Mouse (Mus musculus): ENCODE data around the gene Txlna. TPM values are rescaled to one million over a fixed set of nuclear protein-coding genes. Genes with fewer than 3 reads are reported as not detected.

The Txlna gene
- polyA plus RNA-seq, 1 experiment = 40.0 TPM

DNA sequence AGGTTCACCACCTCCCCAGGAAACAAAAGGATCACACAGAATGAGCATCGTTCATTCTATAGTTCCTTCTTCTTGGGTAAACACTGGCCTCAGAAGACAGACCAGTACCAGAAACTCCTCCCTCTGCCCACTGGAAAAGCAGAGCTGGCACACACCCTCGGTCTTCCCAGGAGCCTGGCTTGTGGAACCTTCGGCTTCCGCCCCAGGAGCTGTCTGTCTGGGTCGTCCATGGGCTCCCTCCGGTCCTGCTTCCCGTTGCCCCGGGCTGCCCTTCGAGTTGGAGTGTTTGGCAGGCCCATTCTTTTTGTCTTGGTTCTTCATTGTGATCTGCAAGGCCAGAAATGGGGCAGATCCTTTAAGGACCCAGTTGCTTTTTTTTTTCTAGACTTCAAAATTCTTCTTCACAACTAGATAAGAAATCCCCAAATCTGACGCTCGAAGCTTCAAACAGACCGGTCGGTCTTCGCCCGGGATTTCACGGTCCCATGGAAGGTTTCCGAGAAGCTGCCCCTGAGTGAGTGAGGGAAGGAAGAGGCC lies 696 bp downstream of the Txlna start:
- Histone ChIP-seq H3K27ac (ENCODE audit: insufficient read depth, low read length) (peak overlapping the region; percentile 75), H3K27me3 (ENCODE audit: control insufficient read depth, insufficient read depth, low read length) (no peaks in the 10 kb centered on the region), H3K4me3 (replicated peaks; ENCODE audit: insufficient read depth, low read depth, low read length) (peak overlapping the region; percentile 88), H3K4me1 (ENCODE audit: control insufficient read depth, insufficient read depth, low read length) (peaks cover 12% of the 10 kb centered on the region)
- TF ChIP-seq CTCF (IDR thresholded peaks at IDR 0.05; ENCODE audit: borderline replicate concordance, insufficient read depth, low read depth, low read length) (no peak), POLR2A (IDR thresholded peaks at IDR 0.05; ENCODE audit: borderline replicate concordance, insufficient read depth, low read length) (no peak)
- DNase-seq = peak; percentile 72 to 73
- WGBS = under 1% methylated on average over 17 of the region's 17 CpGs

DNA sequence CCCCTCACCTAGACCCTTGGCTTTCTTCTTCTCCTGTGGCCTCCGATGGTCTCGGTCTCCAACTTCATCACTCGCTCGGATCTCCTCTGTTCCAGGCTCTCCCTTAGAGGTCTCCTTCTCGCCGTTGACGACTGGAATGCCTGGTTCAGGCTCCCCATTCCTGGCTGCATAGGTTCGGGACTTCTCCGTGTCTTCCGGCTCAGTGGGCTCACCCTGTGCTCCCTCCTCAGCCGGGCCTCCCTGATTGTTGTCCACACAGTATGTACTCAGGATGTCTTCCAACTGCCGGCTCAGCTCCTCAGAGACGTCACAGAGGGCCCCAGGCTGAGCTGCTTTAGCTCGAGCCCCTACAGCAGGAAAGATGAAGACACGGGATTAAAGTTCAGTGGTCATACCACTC lies 1.6 kb downstream of the Txlna start:
- WGBS = 39% methylated on average over 15 of the region's 15 CpGs
- peak in 1 of 2 experiments; percentile 22 for DNase-seq
- peak overlapping the region; percentile 34 for H3K27ac ChIP-seq (ENCODE audit: insufficient read depth, low read length)
- H3K27me3 ChIP-seq (ENCODE audit: control insufficient read depth, insufficient read depth, low read length) = no peaks in the 10 kb centered on the region
- peaks cover 12% of the 10 kb centered on the region for H3K4me1 ChIP-seq (ENCODE audit: control insufficient read depth, insufficient read depth, low read length)
- TF ChIP-seq POLR2A (IDR thresholded peaks at IDR 0.05; ENCODE audit: borderline replicate concordance, insufficient read depth, low read length) (no peak), CTCF (IDR thresholded peaks at IDR 0.05; ENCODE audit: borderline replicate concordance, insufficient read depth, low read depth, low read length) (no peak)
- peak overlapping the region; percentile 88 for H3K4me3 ChIP-seq (replicated peaks; ENCODE audit: insufficient read depth, low read depth, low read length)

DNA sequence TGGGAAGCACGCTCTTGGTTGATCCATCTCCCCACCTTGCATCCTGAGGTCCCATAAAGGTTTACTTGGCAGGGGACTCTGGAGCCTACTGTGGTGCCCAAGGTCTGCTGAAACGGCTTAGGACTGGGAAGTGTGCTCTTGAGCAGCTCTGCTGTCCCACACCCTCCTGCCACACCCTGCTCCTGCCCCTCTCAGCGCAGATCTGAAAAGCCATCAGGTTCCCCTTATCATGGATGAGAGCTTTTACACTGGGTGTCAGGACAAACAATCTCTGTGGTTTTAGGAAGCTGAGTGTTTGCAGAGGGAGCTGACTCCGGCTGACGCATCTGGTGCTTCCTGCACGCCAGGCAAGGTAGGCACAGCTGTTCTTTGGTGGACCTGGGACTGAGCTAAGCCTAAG lies 7.0 kb downstream of the Txlna start:
- H3K27me3 ChIP-seq (ENCODE audit: control insufficient read depth, insufficient read depth, low read length) = no peaks in the 10 kb centered on the region
- no peak overlapping the region for H3K4me3 ChIP-seq (replicated peaks; ENCODE audit: insufficient read depth, low read depth, low read length)
- WGBS = 91% methylated on average over 6 of the region's 6 CpGs
- no peak for DNase-seq
- no peak for TF ChIP-seq POLR2A (IDR thresholded peaks at IDR 0.05; ENCODE audit: borderline replicate concordance, insufficient read depth, low read length)
- no peak for TF ChIP-seq CTCF (IDR thresholded peaks at IDR 0.05; ENCODE audit: borderline replicate concordance, insufficient read depth, low read depth, low read length)
- no peak overlapping the region for H3K27ac ChIP-seq (ENCODE audit: insufficient read depth, low read length)
- H3K4me1 ChIP-seq (ENCODE audit: control insufficient read depth, insufficient read depth, low read length) = peaks cover 17% of the 10 kb centered on the region; the same call in 1 of the 2 replicates

DNA sequence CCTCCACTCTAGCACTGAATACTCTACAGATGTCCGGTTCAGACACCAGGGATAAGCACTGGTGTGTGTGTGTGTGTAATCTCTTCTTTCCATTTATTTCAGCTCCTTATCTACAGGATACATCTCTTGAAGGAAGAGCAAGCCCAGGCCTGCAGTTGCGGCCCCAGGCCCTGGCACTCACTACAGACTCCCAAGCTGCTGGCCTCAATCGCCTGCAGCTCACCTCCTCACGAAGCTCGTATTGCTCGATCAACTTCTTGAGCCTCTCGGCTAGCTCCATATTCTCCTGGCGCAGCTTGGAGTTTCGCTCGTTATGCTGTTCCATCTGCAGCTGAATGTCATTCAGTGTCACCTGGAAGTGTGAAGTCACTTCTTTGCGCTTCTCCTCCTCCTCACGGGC lies 9.0 kb downstream of the Txlna start:
- peaks cover 10% of the 10 kb centered on the region; the same call in 1 of the 2 replicates for H3K4me1 ChIP-seq (ENCODE audit: control insufficient read depth, insufficient read depth, low read length)
- H3K27ac ChIP-seq (ENCODE audit: insufficient read depth, low read length) = no peak overlapping the region
- no peak overlapping the region for H3K4me3 ChIP-seq (replicated peaks; ENCODE audit: insufficient read depth, low read depth, low read length)
- no peaks in the 10 kb centered on the region for H3K27me3 ChIP-seq (ENCODE audit: control insufficient read depth, insufficient read depth, low read length)
- DNase-seq = no peak
- 88% methylated on average over 12 of the region's 12 CpGs for WGBS
- TF ChIP-seq CTCF (IDR thresholded peaks at IDR 0.05; ENCODE audit: borderline replicate concordance, insufficient read depth, low read depth, low read length) (no peak), POLR2A (IDR thresholded peaks at IDR 0.05; ENCODE audit: borderline replicate concordance, insufficient read depth, low read length) (no peak)

DNA sequence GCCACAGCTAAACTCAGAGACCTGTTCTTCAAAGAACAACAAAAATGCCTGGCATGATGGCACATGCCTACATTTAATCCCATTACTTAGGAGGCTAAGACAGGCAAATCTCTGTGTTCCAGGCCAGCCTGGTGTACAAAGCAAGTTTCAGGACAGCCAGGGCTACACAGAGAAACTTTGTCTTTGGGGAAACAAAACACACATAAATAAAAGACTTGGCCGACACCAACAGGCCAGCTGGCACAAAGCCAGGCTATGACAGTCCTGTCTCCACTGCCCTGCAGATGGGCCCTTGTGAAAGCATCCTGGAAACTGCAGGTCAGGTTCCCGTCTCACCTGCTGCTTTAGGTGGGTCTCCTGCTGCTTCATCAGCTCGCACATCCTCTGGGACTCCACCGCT lies 9.9 kb downstream of the Txlna start:
- TF ChIP-seq CTCF (IDR thresholded peaks at IDR 0.05; ENCODE audit: borderline replicate concordance, insufficient read depth, low read depth, low read length) (no peak), POLR2A (IDR thresholded peaks at IDR 0.05; ENCODE audit: borderline replicate concordance, insufficient read depth, low read length) (no peak)
- peak overlapping the region; percentile 20; the same call in 1 of the 2 replicates for H3K27ac ChIP-seq (ENCODE audit: insufficient read depth, low read length)
- no peak overlapping the region for H3K4me3 ChIP-seq (replicated peaks; ENCODE audit: insufficient read depth, low read depth, low read length)
- H3K4me1 ChIP-seq (ENCODE audit: control insufficient read depth, insufficient read depth, low read length) = peaks cover 10% of the 10 kb centered on the region; the same call in 1 of the 2 replicates
- H3K27me3 ChIP-seq (ENCODE audit: control insufficient read depth, insufficient read depth, low read length) = no peaks in the 10 kb centered on the region
- DNase-seq = peak in 1 of 2 experiments; percentile 50
- 10% methylated on average over 4 of the region's 4 CpGs for WGBS

DNA sequence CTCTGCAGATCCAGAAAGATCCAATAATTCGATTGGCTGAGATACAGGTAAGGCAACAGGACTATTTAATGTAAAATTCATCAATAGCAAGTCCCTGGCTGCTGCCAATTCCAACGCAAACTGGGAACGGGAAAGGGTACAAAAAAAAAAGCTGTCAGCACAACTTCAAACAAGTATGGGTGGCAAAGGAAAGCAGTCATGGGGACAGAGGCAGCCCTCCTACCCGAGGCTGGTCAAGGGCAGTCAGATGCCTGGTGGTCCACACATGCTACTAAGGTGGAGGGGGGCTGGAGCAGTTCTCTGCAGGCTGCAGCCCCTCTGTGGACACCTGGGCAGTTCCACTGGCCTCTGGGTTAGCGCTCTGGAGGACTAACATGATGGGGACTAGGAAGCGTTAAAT lies 14.8 kb downstream of the Txlna start:
- no peak for DNase-seq
- Histone ChIP-seq H3K4me1 (ENCODE audit: control insufficient read depth, insufficient read depth, low read length) (peaks cover 8% of the 10 kb centered on the region; the same call in 1 of the 2 replicates), H3K27ac (ENCODE audit: insufficient read depth, low read length) (no peak overlapping the region), H3K4me3 (replicated peaks; ENCODE audit: insufficient read depth, low read depth, low read length) (no peak overlapping the region), H3K27me3 (ENCODE audit: control insufficient read depth, insufficient read depth, low read length) (no peaks in the 10 kb centered on the region)
- 67% methylated on average over 6 of the region's 6 CpGs for whole genome bisulfite sequencing
- TF ChIP-seq POLR2A (IDR thresholded peaks at IDR 0.05; ENCODE audit: borderline replicate concordance, insufficient read depth, low read length) = no peak
- no peak for TF ChIP-seq CTCF (IDR thresholded peaks at IDR 0.05; ENCODE audit: borderline replicate concordance, insufficient read depth, low read depth, low read length)

DNA sequence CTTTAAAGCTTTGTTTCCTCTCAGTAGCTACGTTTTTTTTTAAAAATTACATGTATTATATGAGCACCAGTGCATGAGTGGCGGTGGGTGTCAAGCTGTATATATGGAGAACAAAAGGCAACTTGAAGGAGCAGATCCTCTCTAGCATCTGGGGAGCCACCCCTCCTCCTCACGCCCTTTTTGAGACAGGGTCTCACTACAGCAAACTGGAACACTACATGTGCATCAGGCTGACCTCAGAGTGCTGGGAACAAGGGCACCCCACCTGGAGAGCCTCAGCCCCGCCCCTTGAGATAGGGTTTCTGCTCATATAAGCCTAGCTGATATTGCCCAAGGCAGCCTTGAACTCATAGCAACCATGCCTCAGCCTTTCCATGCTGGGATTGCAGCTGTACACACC lies 15.4 kb downstream of the Txlna start:
- peaks cover 13% of the 10 kb centered on the region for H3K4me1 ChIP-seq (ENCODE audit: control insufficient read depth, insufficient read depth, low read length)
- no peaks in the 10 kb centered on the region for H3K27me3 ChIP-seq (ENCODE audit: control insufficient read depth, insufficient read depth, low read length)
- TF ChIP-seq POLR2A (IDR thresholded peaks at IDR 0.05; ENCODE audit: borderline replicate concordance, insufficient read depth, low read length) (no peak), CTCF (IDR thresholded peaks at IDR 0.05; ENCODE audit: borderline replicate concordance, insufficient read depth, low read depth, low read length) (no peak)
- H3K27ac ChIP-seq (ENCODE audit: insufficient read depth, low read length) = peak overlapping the region; percentile 83; the same call in 1 of the 2 replicates
- no peak overlapping the region for H3K4me3 ChIP-seq (replicated peaks; ENCODE audit: insufficient read depth, low read depth, low read length)
- WGBS = 44% methylated on average over 4 of the region's 4 CpGs
- no peak for DNase-seq

DNA sequence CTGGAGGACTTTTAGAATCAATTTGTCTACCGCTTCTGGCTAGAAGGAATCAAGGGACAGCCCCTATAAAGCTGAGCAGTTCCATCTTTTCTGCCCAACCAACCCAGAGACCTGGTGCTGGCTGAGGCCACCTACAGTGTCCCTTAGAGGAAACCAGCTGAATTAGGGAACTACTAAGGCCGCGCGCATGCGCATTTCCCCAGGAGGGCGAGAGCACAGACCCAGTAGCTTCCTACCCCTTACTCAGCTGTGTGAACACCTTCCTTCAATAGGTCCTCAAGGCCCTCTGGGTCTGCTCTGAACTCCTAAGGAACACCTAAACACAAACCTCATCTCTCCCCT lies 15.9 kb downstream of the Txlna start:
- WGBS = 1% methylated on average over 6 of the region's 6 CpGs
- peak; percentile 74 to 76 for DNase-seq
- Histone ChIP-seq H3K27me3 (ENCODE audit: control insufficient read depth, insufficient read depth, low read length) (no peaks in the 10 kb centered on the region), H3K4me1 (ENCODE audit: control insufficient read depth, insufficient read depth, low read length) (peaks cover 15% of the 10 kb centered on the region), H3K27ac (ENCODE audit: insufficient read depth, low read length) (peak overlapping the region; percentile 83), H3K4me3 (replicated peaks; ENCODE audit: insufficient read depth, low read depth, low read length) (peak overlapping the region; percentile 98)
- TF ChIP-seq POLR2A (IDR thresholded peaks at IDR 0.05; ENCODE audit: borderline replicate concordance, insufficient read depth, low read length) (peak; percentile 18; the same call in 1 of the 2 replicates), CTCF (IDR thresholded peaks at IDR 0.05; ENCODE audit: borderline replicate concordance, insufficient read depth, low read depth, low read length) (no peak)
